Mouse (Mus musculus): ENCODE results near the gene Gm853. TPM values are rescaled to one million over a fixed set of nuclear protein-coding genes. Genes with fewer than 3 reads are reported as not detected.

Gm853 gene
- polyA plus RNA-seq (2015; fragmentation: Nextera tagmentation; extraction: Ambion mirVana): 1.1 and 1.3 TPM in 2 replicates

DNA sequence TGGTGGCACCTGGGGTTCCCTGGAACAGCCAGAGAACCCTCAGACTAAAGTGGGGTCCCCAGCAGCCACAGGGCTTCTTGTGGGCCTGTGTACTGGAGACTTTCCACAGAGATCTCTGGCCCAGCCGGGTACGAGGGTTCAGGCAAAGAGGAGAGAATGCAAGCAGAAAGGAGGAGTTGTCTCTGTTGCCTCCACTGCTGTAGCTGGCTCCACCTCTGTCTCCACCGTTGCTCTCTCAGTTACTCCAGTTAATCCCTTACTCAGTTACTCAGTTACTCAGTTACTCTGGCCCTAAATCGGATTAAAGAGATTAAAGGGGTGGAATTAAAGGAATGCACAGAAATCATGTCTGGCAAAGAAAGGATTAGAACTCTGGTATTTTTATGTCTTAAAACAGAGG lies at the start of gene Gm853:
Gm853 (minus strand) TSS at position 223 of the 400 bp plus-strand sequence.
- no peaks in the 10 kb centered on the region for H3K27me3 ChIP-seq
- H3K4me2 ChIP-seq: no peak within 1 kb of the TSS
- H3K4me1 ChIP-seq (replicated peaks): no peaks in the 10 kb centered on the region
- no peak within 1 kb of the TSS for H3K4me3 ChIP-seq
- no peak for ATAC-seq (ENCODE audit: low FRiP score, low read depth)
- WGBS: 73% methylated on average over 4 of the region's 4 CpGs
- no peak within 1 kb of the TSS for H3K9ac ChIP-seq
- no peaks in the 10 kb centered on the region for H3K36me3 ChIP-seq
- H3K9me3 ChIP-seq: no peaks in the 10 kb centered on the region
- no peak within 1 kb of the TSS for H3K27ac ChIP-seq (replicated peaks)

DNA sequence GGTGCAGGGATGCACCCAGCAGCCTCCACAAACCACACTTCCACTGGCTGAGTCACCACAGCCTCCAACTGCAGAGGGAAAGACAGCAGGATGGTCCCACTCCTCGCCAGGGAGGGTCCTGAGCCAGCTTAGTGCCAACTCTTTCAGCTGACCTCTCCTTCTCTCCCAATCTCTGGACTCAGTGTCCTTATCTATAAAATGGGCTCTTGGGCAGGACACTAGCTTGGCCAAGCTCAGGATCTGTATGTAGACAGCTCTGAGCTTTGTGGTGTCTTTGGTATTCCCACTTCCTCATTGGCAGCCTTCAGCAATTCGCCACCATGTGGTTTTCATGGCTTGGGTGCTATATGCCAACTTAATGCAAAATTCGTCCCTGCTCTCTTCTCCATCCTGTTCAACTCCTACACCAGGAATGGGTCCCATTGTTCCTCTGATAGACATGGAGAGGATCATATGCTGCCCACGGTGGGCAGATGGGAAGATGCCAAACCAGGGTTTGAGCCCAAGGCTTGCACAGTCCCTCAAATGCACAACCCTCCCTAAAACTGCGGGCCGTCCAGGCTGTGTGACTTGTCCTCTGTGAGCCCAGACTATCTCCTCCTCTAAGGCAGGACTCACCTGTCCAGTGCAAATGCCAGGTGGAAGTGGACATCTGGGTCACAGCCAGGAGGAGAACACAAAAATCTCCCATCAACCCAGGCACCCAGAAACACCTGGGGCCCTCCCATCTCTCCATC lies 48.6 kb upstream of the Gm853 start:
- H3K9ac ChIP-seq: no peak overlapping the region
- no peak overlapping the region for H3K27ac ChIP-seq (replicated peaks)
- H3K36me3 ChIP-seq: no peaks in the 10 kb centered on the region
- H3K4me2 ChIP-seq: no peak overlapping the region
- no peak overlapping the region for H3K4me3 ChIP-seq
- no peak for ATAC-seq (ENCODE audit: low FRiP score, low read depth)
- 88% methylated on average over 6 of the region's 6 CpGs for WGBS
- H3K27me3 ChIP-seq: no peaks in the 10 kb centered on the region
- no peaks in the 10 kb centered on the region for H3K9me3 ChIP-seq
- peaks cover 26% of the 10 kb centered on the region for H3K4me1 ChIP-seq (replicated peaks)

DNA sequence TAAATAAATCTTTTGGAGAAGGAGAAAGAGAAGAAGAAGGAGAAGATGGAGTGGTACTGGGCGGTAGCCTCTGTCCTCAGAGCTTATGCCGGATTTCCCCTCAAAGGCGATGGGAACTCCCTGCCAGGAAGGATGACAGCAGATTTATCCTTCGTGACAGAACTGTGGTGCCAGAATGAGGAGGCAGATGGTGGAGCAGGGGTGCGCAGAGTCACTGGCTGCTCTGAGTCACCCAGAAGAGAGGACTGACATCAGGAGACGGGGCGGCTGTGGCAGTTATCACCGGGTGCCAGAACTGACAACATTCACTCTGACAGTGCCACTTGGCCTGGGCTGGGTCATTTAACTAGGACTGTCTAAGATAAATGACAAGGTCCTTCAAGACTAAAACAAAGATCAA lies 47.9 kb upstream of the Gm853 start:
- H3K9ac ChIP-seq: no peak overlapping the region

DNA sequence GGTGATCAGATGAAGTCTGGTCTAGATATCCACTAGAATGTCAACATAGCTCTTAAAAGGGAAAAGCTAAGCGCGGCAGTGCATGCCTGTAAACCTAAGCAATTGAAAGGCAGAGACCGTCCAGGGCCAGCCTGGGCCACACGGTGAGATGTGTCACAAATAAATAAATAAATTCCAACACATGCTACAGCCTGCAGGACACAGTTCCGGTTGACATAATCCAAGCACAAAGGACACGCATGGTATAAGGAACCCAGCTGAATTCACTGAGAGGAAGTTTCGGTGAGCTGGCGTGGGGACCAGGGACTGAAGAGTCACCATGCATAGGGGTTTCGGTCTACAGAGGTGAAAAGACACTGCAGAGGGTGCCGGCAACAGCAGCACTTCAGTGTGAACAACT lies 46.5 kb upstream of the Gm853 start:
- WGBS: 85% methylated on average over 10 of the region's 10 CpGs
- no peaks in the 10 kb centered on the region for H3K36me3 ChIP-seq
- no peak overlapping the region for H3K27ac ChIP-seq (replicated peaks)
- no peak overlapping the region for H3K9ac ChIP-seq
- no peaks in the 10 kb centered on the region for H3K27me3 ChIP-seq
- no peaks in the 10 kb centered on the region for H3K9me3 ChIP-seq
- no peak overlapping the region for H3K4me3 ChIP-seq
- H3K4me2 ChIP-seq: no peak overlapping the region
- no peak for ATAC-seq (ENCODE audit: low FRiP score, low read depth)
- H3K4me1 ChIP-seq (replicated peaks): peaks cover 30% of the 10 kb centered on the region

More for the DNA sequence above, 47.9 kb upstream of the Gm853 start:
- Histone ChIP-seq H3K4me3 (no peak overlapping the region), H3K27ac (replicated peaks) (no peak overlapping the region), H3K9me3 (no peaks in the 10 kb centered on the region), H3K4me2 (no peak overlapping the region), H3K27me3 (no peaks in the 10 kb centered on the region), H3K36me3 (no peaks in the 10 kb centered on the region), H3K4me1 (replicated peaks) (peaks cover 21% of the 10 kb centered on the region)
- WGBS: 52% methylated on average over 8 of the region's 8 CpGs
- ATAC-seq (ENCODE audit: low FRiP score, low read depth): no peak

DNA sequence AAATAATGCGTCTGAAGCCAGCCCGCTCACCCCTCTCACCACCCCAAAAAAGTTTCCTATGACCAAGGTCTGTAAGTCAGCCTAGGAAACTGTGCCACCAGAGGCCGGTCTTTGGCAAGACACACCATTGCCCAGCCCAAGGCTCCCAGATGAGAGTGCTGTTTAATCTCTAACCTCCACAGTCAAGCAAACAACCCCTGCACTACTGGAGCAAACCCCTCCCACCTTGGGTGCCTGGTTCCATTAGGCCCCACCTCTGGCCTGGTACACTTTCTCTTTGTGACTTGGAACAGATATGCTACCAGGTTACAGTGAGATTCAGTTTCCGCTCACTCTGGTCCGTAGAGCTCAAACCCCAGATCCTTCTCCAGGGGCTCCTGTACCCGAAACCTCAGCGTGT lies 44.9 kb upstream of the Gm853 start:
- no peak for ATAC-seq (ENCODE audit: low FRiP score, low read depth)
- Histone ChIP-seq H3K4me1 (replicated peaks) (peaks cover 15% of the 10 kb centered on the region), H3K9ac (no peak overlapping the region), H3K27ac (replicated peaks) (no peak overlapping the region), H3K27me3 (no peaks in the 10 kb centered on the region), H3K4me2 (no peak overlapping the region), H3K36me3 (peaks cover 11% of the 10 kb centered on the region; the same call in 1 of the 2 replicates), H3K9me3 (no peaks in the 10 kb centered on the region), H3K4me3 (no peak overlapping the region)
- 87% methylated on average over 7 of the region's 7 CpGs for WGBS

DNA sequence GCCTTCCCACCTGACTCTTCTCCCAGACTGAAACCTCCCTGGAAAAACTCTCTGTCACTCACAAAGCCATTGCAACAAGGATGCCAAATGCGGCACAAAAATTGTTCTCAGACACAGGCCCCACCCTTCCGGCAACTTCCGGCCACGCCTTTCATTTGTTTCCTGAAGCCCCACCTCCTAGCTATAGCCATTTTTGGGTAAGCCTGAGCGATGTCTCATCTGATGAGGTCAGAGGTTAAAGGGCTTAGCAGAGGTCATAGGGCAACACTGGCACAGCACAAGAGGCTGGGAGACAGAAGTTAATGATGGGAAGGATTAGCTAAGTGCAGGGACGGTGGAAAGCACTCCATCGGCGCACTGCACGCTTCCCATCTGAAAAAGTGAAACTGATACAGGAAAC lies 44.4 kb upstream of the Gm853 start:
- H3K27me3 ChIP-seq: no peaks in the 10 kb centered on the region
- H3K4me1 ChIP-seq (replicated peaks): peaks cover 15% of the 10 kb centered on the region
- no peak overlapping the region for H3K4me2 ChIP-seq
- H3K9me3 ChIP-seq: no peaks in the 10 kb centered on the region
- H3K9ac ChIP-seq: no peak overlapping the region
- H3K27ac ChIP-seq (replicated peaks): no peak overlapping the region
- H3K36me3 ChIP-seq: peaks cover 12% of the 10 kb centered on the region; the same call in 1 of the 2 replicates
- 73% methylated on average over 9 of the region's 9 CpGs for WGBS
- ATAC-seq (ENCODE audit: low FRiP score, low read depth): no peak
- H3K4me3 ChIP-seq: no peak overlapping the region

DNA sequence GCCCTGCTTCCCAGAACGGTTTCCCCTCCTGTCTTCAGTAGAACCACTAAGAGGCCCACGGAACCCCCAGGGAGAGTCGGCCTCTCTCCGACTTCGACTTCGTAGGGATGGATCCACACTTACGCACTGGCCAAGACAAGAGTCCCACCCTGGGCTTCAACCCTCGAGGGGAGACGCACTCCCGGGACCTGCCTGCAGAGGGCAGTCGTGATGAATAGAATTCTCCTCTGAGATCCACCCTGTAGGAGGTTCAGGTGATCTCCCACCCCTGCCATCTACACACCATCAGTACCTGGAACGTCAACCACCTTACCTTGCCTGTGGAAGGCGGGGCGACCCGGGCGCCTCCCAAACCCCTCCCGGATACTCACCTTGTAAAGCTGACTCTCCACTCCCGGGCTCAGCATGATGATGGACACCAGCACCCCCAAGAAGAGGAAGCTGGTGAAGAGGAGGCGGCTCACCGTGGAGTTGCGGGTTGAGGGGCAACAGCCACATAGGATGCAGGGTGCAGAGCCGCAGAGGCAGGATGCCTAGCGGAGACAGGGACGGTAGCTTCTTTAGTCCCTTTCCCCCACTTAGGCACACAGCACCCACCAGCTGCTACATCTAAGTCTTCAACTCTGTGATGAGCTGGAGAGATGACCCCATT lies 42.6 kb upstream of the Gm853 start:
- 24% methylated on average over 24 of the region's 24 CpGs for WGBS
- Histone ChIP-seq H3K4me3 (no peak overlapping the region), H3K9me3 (no peaks in the 10 kb centered on the region), H3K4me1 (replicated peaks) (peaks cover 15% of the 10 kb centered on the region), H3K36me3 (peaks cover 12% of the 10 kb centered on the region; the same call in 1 of the 2 replicates), H3K27ac (replicated peaks) (no peak overlapping the region), H3K4me2 (0 out of 2 replicates have a peak overlapping the region, but pooled peaks have one; percentile 14), H3K9ac (no peak overlapping the region), H3K27me3 (no peaks in the 10 kb centered on the region)
- no peak for ATAC-seq (ENCODE audit: low FRiP score, low read depth)

DNA sequence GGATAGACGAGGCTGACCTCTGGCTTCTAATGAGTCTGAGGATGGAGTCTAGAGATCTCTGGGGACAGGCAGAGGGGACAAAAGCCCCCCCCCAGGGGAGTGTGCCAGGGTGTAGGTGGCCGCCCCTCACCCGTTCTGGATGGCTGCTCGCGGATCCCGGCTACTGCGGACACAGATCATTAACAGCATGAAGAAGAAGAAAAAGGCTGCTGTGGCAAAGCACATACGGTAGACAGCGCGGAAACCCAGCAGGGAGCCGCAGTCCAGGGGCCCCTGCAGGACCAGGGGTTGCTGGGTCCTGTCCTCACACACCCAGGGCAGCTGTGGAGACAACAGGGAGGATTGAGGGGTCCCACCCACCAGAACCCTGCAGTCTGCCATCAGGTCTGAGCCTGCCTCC lies 41.9 kb upstream of the Gm853 start:
- peak overlapping the region; percentile 14; the same call in 1 of the 2 replicates for H3K4me2 ChIP-seq
- whole genome bisulfite sequencing: 26% methylated on average over 11 of the region's 11 CpGs

DNA sequence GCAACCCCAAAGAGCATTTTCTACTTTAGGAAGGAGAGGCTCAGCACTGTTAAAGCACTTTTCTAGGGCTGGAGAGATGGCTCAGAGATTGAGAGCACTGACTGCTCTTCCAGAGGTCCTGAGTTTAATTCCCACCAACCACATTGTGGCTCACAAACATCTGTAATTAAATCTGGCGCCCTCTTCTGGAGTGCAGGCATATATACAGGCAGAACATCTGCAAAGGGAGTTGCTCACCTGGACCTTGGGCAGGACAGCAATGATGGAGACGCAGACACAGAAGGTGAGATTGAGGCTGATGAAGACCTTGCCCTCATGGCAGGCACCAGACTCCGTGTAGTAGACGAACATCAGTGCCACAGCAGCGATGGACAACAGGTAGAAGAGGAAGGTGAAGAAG lies 38.2 kb upstream of the Gm853 start:
- Histone ChIP-seq H3K4me3 (no peak overlapping the region), H3K27me3 (no peaks in the 10 kb centered on the region), H3K4me2 (no peak overlapping the region), H3K27ac (replicated peaks) (no peak overlapping the region), H3K36me3 (peaks cover 24% of the 10 kb centered on the region), H3K9me3 (no peaks in the 10 kb centered on the region), H3K9ac (no peak overlapping the region), H3K4me1 (replicated peaks) (peaks cover 11% of the 10 kb centered on the region)
- no peak for ATAC-seq (ENCODE audit: low FRiP score, low read depth)
- WGBS: 35% methylated on average over 5 of the region's 5 CpGs

More for the DNA sequence above, 41.9 kb upstream of the Gm853 start:
- Histone ChIP-seq H3K4me1 (replicated peaks) (peaks cover 15% of the 10 kb centered on the region), H3K9ac (no peak overlapping the region), H3K27me3 (no peaks in the 10 kb centered on the region), H3K36me3 (peaks cover 12% of the 10 kb centered on the region; the same call in 1 of the 2 replicates), H3K27ac (replicated peaks) (no peak overlapping the region), H3K9me3 (no peaks in the 10 kb centered on the region), H3K4me3 (no peak overlapping the region)
- 0 out of 2 replicates have a peak, but pooled peaks have one; percentile 24 for ATAC-seq (ENCODE audit: low FRiP score, low read depth)

DNA sequence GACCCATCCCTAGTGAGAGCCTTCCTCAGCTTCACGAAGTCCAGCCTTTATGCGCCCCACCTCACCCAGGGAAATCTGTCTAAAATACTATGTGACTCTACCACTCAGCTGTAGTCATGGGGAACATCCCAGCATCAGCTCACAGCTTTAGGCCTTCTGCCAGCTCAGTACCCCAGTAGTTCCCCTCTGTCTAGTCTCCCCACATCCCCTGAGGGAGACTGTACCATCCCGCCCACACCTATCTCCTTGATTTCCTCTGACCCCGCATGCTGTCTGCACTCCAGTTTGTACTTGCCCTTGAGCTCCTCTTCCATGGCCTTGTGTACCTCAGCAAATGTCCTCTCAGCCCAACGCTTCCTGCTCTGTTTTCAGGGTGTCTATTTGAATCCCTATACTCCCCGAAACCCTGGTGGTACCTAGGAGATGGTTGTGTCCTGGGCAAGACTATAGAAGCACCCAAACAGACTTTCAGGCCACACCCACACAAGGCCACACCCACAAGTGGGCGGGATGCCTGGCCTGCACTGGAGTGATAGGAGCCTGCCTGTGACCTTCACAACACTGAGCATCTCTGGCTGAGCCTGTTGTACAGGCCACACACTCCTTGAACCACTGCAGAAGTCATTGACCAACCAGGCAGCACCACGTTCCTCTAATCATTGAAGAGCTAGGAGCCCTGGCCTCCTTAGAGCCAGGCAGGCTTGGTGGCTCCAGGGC lies 30.4 kb upstream of the Gm853 start:
- Histone ChIP-seq H3K36me3 (peaks cover 17% of the 10 kb centered on the region), H3K4me2 (no peak overlapping the region), H3K4me1 (replicated peaks) (no peaks in the 10 kb centered on the region), H3K27ac (replicated peaks) (no peak overlapping the region), H3K9ac (no peak overlapping the region), H3K9me3 (no peaks in the 10 kb centered on the region), H3K27me3 (no peaks in the 10 kb centered on the region), H3K4me3 (no peak overlapping the region)
- 64% methylated on average over 8 of the region's 8 CpGs for WGBS
- ATAC-seq (ENCODE audit: low FRiP score, low read depth): no peak

DNA sequence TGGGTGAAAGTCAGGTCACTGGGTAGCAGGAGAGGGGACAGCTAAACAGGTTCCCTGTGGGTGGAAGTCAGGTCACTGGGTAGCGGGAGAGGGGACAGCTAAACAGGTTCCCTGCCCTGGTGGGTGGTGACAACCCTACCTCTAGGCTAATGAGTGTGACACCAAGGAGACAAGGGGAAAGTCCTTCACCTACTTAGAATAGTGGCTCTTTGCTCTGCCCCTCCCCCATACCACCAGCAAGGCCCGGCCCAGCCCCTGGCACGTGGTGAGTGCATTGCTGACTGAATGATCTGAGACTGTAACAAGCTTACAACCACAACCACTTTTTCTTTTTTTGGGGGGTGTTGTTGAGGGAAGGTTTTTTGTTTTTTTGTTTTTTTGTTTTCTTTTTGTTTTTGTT lies 29.6 kb upstream of the Gm853 start:
- WGBS: 44% methylated on average over 3 of the region's 3 CpGs
- Histone ChIP-seq H3K9me3 (no peaks in the 10 kb centered on the region), H3K9ac (no peak overlapping the region), H3K36me3 (peaks cover 15% of the 10 kb centered on the region), H3K27ac (replicated peaks) (no peak overlapping the region), H3K27me3 (no peaks in the 10 kb centered on the region), H3K4me1 (replicated peaks) (no peaks in the 10 kb centered on the region), H3K4me2 (no peak overlapping the region), H3K4me3 (no peak overlapping the region)
- ATAC-seq (ENCODE audit: low FRiP score, low read depth): no peak

DNA sequence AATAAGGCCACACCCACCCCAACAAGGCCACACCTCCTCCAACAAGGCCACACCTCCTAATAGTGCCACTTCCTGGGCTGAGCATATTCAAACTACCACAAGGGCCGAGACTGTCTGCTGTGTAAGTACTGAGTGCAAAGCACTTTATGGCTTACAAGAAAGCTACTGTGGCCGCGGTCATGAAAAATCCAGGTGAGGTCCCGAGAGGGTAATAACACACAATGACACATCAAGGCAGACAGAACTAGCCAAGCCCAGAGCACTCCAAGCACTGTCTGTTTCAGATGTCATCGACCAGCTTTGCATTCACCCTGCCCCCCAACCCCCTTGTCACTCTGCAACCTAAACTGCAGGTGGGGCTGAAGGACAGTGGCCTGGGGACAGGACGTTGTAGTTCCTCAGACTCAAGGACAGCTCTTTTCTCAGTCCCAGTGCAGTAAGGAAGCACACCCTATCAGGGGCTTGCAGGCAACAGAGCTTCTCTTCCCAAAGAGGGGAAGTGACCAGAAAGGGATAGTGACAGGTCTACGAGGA lies 29.0 kb upstream of the Gm853 start:
- Histone ChIP-seq H3K9me3 (no peaks in the 10 kb centered on the region), H3K4me2 (no peak overlapping the region), H3K36me3 (peaks cover 15% of the 10 kb centered on the region), H3K9ac (no peak overlapping the region), H3K4me1 (replicated peaks) (no peaks in the 10 kb centered on the region), H3K27me3 (no peaks in the 10 kb centered on the region), H3K27ac (replicated peaks) (no peak overlapping the region), H3K4me3 (no peak overlapping the region)
- 42% methylated on average over 7 of the region's 7 CpGs for WGBS
- no peak for ATAC-seq (ENCODE audit: low FRiP score, low read depth)

Measured in hindbrain, embryonic 15.5 days (tissue).